Mouse (Mus musculus): Measurements from ENCODE around the gene Golph3l. TPM values are rescaled to one million over a fixed set of nuclear protein-coding genes. Genes with fewer than 3 reads are reported as not detected.

Golph3l gene
- total RNA-seq, 2 experiments from 2014 or later: 13.6 to 14.5 TPM

DNA sequence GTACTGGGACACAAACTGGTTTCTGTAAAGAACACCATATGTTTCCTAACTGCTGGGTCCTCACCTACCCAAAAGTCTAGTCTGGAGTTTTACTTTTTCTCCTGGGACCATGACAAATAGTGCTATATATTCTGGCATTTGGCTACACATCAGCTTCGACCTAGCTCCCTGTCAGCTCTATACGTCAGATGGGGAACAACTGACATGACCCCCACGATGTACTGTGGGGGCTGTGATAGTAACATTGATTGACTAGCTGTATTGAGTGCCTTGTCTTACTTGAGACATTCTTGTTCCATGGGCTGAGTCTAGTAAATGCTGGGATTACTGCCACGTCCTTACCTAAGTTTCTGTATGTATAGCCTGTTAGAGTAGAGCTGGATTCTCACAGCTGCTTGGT is 78.8 kb downstream of the Golph3l start:
- DNase-seq: no peak
- intact Hi-C loops (cut with DNase I; ENCODE audit: low total_unique reads): no loop called here

DNA sequence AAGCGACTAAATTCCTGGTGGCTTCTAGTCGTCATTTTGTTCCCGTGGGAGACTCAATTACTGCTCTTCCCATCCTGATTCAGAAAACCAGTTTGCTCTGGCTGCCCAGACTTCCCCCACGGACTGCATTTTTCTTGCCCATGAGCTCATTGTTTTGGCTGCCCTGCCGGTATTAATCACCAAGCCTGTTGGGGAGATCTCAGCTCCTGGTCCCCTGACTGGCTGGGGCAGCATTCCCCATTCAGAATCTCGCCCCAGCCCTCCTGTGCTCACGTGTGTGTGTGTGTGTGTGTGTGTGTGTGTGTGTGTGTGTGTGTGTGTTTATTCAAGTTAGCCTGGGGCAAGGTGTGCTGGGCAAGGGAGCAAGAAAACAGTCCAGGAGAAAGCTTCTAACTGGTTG is 79.3 kb downstream of the Golph3l start:
- peak; percentile 62 for DNase-seq
- intact Hi-C loops (cut with DNase I; ENCODE audit: low total_unique reads): no loop called here

Other genes starting within 250 kb of the Golph3l start
- 10 to 100 TPM; 10.4 to 12.8 TPM for gene Setdb1, start 231.7 kb upstream of the Golph3l start, total RNA-seq (2021)
- not detected for gene 4930558C23Rik, start 186.1 kb upstream of the Golph3l start, total RNA-seq (2021)
- 10 to 100 TPM; 38.8 to 39.3 TPM for gene Arnt, start 154.5 kb upstream of the Golph3l start, total RNA-seq (2021)
- 10 to 100 TPM; 19.3 to 21.5 TPM for gene Ctsk, start 89.7 kb upstream of the Golph3l start, total RNA-seq (2021)
- 1 to 10 TPM; 3.5 to 3.8 TPM for gene Ctss, start 62.1 kb upstream of the Golph3l start, total RNA-seq (2021)
- gene Hormad1, start 29.3 kb upstream of the Golph3l start, total RNA-seq (2021): not detected
- gene Ensa, start 36.1 kb downstream of the Golph3l start, total RNA-seq (2021): 10 to 100 TPM; 78.4 to 79.8 TPM
- gene Mcl1, start 69.9 kb downstream of the Golph3l start, total RNA-seq (2021): 100 to 1,000 TPM in 1 of 2 experiments, 10 to 100 TPM in 1; 98.8 to 124 TPM
- 10 to 100 TPM; 27.1 to 50.8 TPM for gene Adamtsl4, start 99.0 kb downstream of the Golph3l start, total RNA-seq (2021)
- 10 to 100 TPM; 16.7 to 18.5 TPM for gene Ecm1, start 150.6 kb downstream of the Golph3l start, total RNA-seq (2021)
- gene Tars2, start 171.3 kb downstream of the Golph3l start, total RNA-seq (2021): 10 to 100 TPM; 29.0 to 29.6 TPM
- 10 to 100 TPM; 29.0 to 29.3 TPM for gene Rprd2, start 229.9 kb downstream of the Golph3l start, total RNA-seq (2021)